In genomic region chrX:95026361-95026892, GRCm38 (mm10) we compare ENCODE assay signal across 8 mouse cellular contexts. TPM values are rescaled to one million over a fixed set of nuclear protein-coding genes. Genes with fewer than 3 reads are reported as not detected.
DNase-seq lines count a peak whose midpoint lies in the region; TF ChIP-seq lines count a peak whose summit lies in the region.

Gene Spin4 (minus strand): TSS chrX:95026682.

- no peaks in the 10 kb centered on the region; the same call in 1 of the 2 replicates for H3K4me1 ChIP-seq in cortical plate, adult 2 months (ENCODE audit: control insufficient read depth, insufficient read depth, low read length)

- intact Hi-C loops in left cerebral cortex, adult 2 months (cut with DNase I) = loop anchor here (5.0 to 10.0 kb wide), 4 partner anchors 141 to 328 kb away; partner anchors contain the start of gene Arhgef9

- H3K4me3 ChIP-seq in cortical plate, adult 2 months (ENCODE audit: insufficient read depth, low read length) = peak within 1 kb of the TSS; percentile 68
- H3K4me3 ChIP-seq in left cerebral cortex, adult 2 months = peak within 1 kb of the TSS; percentile 57

- peak; percentile 55; the same call in 1 of the 2 replicates for TF ChIP-seq POLR2A in cortical plate, adult 2 months (IDR thresholded peaks at IDR 0.05; ENCODE audit: extremely low read depth, insufficient read depth, low read length)

- DNase-seq in adrenal gland, adult 2 months = peak; percentile 89
- DNase-seq in gastrocnemius, postnatal 10 days = peak; percentile 56
- peak; percentile 22 for DNase-seq in hindlimb bud, embryonic 11.5 days (ENCODE audit: extremely low spot score, low read depth, low spot score)
- DNase-seq in left cerebral cortex, adult 2 months (ENCODE audit: extremely low spot score in 1 of 2, low spot score in 2 of 2) = peak; percentile 61 to 68
- DNase-seq in lung, postnatal 4 days = peak; percentile 80 to 88
- peak; percentile 73 to 79 for DNase-seq in right cerebral cortex, postnatal 10 days (ENCODE audit: low spot score in 2 of 2)
- no peak for DNase-seq in T-cell, adult 2 months (ENCODE audit: low spot score)

- TF ChIP-seq CTCF in cortical plate, adult 2 months (IDR thresholded peaks at IDR 0.05; ENCODE audit: extremely low read depth, insufficient read depth, low read length) = no peak
- no peak for TF ChIP-seq CTCF in left cerebral cortex, adult 2 months (IDR thresholded peaks at IDR 0.05)

- H3K27ac ChIP-seq in cortical plate, adult 2 months (ENCODE audit: insufficient read depth, low read length) = no peak within 1 kb of the TSS; the same call in 1 of the 2 replicates
- peak within 1 kb of the TSS; percentile 82 for H3K27ac ChIP-seq in left cerebral cortex, adult 2 months

RNA-seq across cellular contexts. Expression of gene Spin4, which starts in this region (rescaled TPM):
- 1 to 10 TPM; 1.1 to 1.3 TPM for total RNA-seq in adrenal gland, adult 2 months (2021)
- polyA plus RNA-seq in adrenal gland, adult 2 months (2012; rRNA removed) = 0.39 and 0.66 TPM in 2 replicates
- 0.42 and 0.44 TPM in 2 replicates for polyA plus RNA-seq in cortical plate, adult 2 months (2012; rRNA removed)
- total RNA-seq in gastrocnemius, postnatal 10 days (2021) = 1 to 10 TPM; 2.0 to 2.6 TPM
- total RNA-seq in left cerebral cortex, adult 2 months (2021) = under 1 TPM; 0.38 to 0.65 TPM

Comparison
In these comparisons a context has a peak if more than half of its experiments do, and no peak if none do; other contexts are left out.
1. Peak in DNase-seq, H3K4me3 ChIP-seq and H3K27ac ChIP-seq in left cerebral cortex, adult 2 months; RNA of the gene not detected or under 1 TPM.